Mouse (Mus musculus): ENCODE measurements around the gene Tbc1d1.

DNA sequence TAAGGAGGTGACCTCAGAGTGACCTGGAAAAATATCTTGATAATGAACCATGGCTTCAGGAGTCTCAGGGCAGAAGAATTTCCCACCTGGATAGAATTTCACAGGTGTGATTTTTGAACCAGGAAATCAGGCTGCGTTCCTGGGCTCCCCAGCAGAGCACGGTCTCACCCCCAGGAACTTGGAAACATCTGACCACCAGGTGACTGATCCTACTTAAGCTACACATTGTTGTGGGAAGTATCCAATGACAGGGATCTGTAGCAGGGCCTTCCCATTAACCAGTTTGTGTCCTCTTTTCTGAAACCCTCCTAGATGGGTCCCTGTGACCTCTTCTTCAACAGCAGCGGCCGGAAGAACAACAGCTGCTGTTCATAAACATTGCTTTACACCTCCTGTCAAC is 227.1 kb downstream of the Tbc1d1 start:
- no peak for TF ChIP-seq POLR2A (IDR thresholded peaks at IDR 0.05; ENCODE audit: low read depth, low read length)
- TF ChIP-seq CTCF (IDR thresholded peaks at IDR 0.05; ENCODE audit: extremely low read depth, insufficient read length, insufficient replicate concordance, low read depth, low read length): no peak

Measured in small intestine, adult 2 months (tissue).